ENCODE assay signal across 13 mouse cellular contexts in genomic region chrX:69009190-69009589, GRCm38 (mm10).
DNase-seq lines count a peak whose midpoint lies in the region; ATAC-seq lines count a peak whose summit lies in the region.
"Had no signal": no experiment of that assay in that cellular context is flagged by ENCODE, and none has a peak within 500 bp of the region (broad histone marks: within the 10 kb centered on the region; RNA-seq: fewer than 3 reads in every experiment).

No protein-coding gene starts in this region.

- peak; percentile 98 for ATAC-seq in frontal cortex, adult (ENCODE audit: low TSS enrichment)
- ATAC-seq: intestine, embryonic 15.5 days had no signal

- DNase-seq in frontal cortex, postnatal 25 days (ENCODE audit: low spot score in 2 of 2) = no peak
- DNase-seq in right cerebral cortex, adult 18-20 months = peak; percentile 10
- no peak for DNase-seq in right cerebral cortex, postnatal 36 days (ENCODE audit: low spot score in 2 of 2)
- peak; percentile 1 for DNase-seq in gonadal fat pad, adult 2 months (ENCODE audit: low read depth)
- DNase-seq in gastrocnemius, postnatal 10 days = no peak
- DNase-seq: adrenal gland, adult 2 months; adrenal gland, postnatal 25 days; cerebellum, adult 11 months; cerebellum, adult 9-10 months; cerebellum, postnatal 36 days; gastrocnemius, postnatal 14 days had no signal

Comparison
In these comparisons a context has a peak if more than half of its experiments do, and no peak if none do; other contexts are left out.
1. DNase-seq: peak in right cerebral cortex, adult 18-20 months (single experiment) and gonadal fat pad, adult 2 months (single experiment); none in frontal cortex, postnatal 25 days (0 of 2), right cerebral cortex, postnatal 36 days (0 of 2) and gastrocnemius, postnatal 10 days (single experiment).